Mouse (Mus musculus) CH12.LX (cell line): ENCODE results near the gene Fitm2. TPM values are rescaled to one million over a fixed set of nuclear protein-coding genes. Genes with fewer than 3 reads are reported as not detected.

Experiments used
- DNase-seq: peaks from one replicate; pipeline ENCODE4 v3.0.0-alpha.2; 2013; ENCODE audit errors: extremely low read depth
- H3K27ac ChIP-seq: 2 replicates; pipeline ENCODE4 v1.5.1; 2012; ENCODE audit warnings: low read depth, mild to moderate bottlenecking, control low read depth, moderate library complexity; ENCODE audit not compliant: insufficient read depth
- H3K27me3 ChIP-seq: replicated peaks from 2 replicates; pipeline ENCODE3; 2012; ENCODE audit warnings: inconsistent platforms
- H3K36me3 ChIP-seq, 2 experiments: replicated peaks in 1 of 2; 2 replicates each; pipeline versions ENCODE3 to v1.6.1; 2012; ENCODE audit warnings: inconsistent platforms in 1 of 2, low read length in 1 of 2, mild to moderate bottlenecking in 1 of 2, mixed read lengths in 1 of 2, moderate library complexity in 1 of 2; ENCODE audit not compliant: control insufficient read depth in 1 of 2, insufficient read depth in 1 of 2
- H3K4me1 ChIP-seq, 2 experiments: 2 replicates each; pipeline ENCODE4 v1.6.1; 2012; ENCODE audit warnings: inconsistent platforms in 1 of 2, moderate library complexity in 1 of 2; ENCODE audit not compliant: insufficient read depth in 2 of 2, control insufficient read depth in 1 of 2
- H3K4me2 ChIP-seq: 2 replicates; pipeline ENCODE4 v1.6.1; 2012; ENCODE audit warnings: low read depth, mild to moderate bottlenecking, control low read depth; ENCODE audit not compliant: poor library complexity, insufficient read depth, severe bottlenecking
- H3K4me3 ChIP-seq, 3 experiments: fragments of 150-350 bp in 1 of 3; sonication (generic) in 1 of 3; replicated peaks in 1 of 3; 2 replicates each; pipeline versions ENCODE3 to v1.5.1; 2011 to 2012; ENCODE audit warnings: low read depth in 2 of 3, low read length in 2 of 3, mild to moderate bottlenecking in 2 of 3, moderate library complexity in 2 of 3, control low read depth in 1 of 3, improper control_type of control experiment in 1 of 3, inconsistent platforms in 1 of 3, mixed read lengths in 1 of 3; ENCODE audit not compliant: poor library complexity in 1 of 3
- H3K79me2 ChIP-seq: replicated peaks from 2 replicates; pipeline ENCODE4 v1.6.1; 2012; ENCODE audit warnings: mild to moderate bottlenecking, moderate library complexity; ENCODE audit not compliant: control insufficient read depth, poor library complexity, insufficient read depth, severe bottlenecking; ENCODE audit errors: extremely low read depth
- H3K9ac ChIP-seq: 2 replicates; pipeline ENCODE4 v1.6.1; 2012; ENCODE audit warnings: low read depth, mild to moderate bottlenecking, control low read depth, moderate library complexity; ENCODE audit not compliant: insufficient read depth
- H3K9me3 ChIP-seq: replicated peaks from 2 replicates; pipeline ENCODE3; 2012; ENCODE audit warnings: low read length, inconsistent platforms, mixed read lengths
- BHLHE40 ChIP-seq: IDR thresholded peaks from 2 replicates; pipeline ENCODE4 v1.6.1; 2011; ENCODE audit warnings: mild to moderate bottlenecking, low read depth, low read length, improper control_type of control experiment
- CHD1 ChIP-seq: IDR thresholded peaks from 2 replicates; pipeline ENCODE4 v1.6.1; 2012; ENCODE audit warnings: low read depth, low read length, improper control_type of control experiment, inconsistent platforms
- CHD2 ChIP-seq: IDR thresholded peaks from 2 replicates; pipeline ENCODE4 v1.6.1; 2011; ENCODE audit warnings: low read length, improper control_type of control experiment
- E2F4 ChIP-seq: IDR thresholded peaks from 2 replicates; pipeline ENCODE4 v1.6.1; 2011; ENCODE audit warnings: low read depth, low read length, improper control_type of control experiment; ENCODE audit not compliant: insufficient replicate concordance
- ELF1 ChIP-seq: IDR thresholded peaks from 2 replicates; pipeline ENCODE4 v1.6.1; 2014; ENCODE audit warnings: low read depth, mild to moderate bottlenecking, inconsistent platforms, low read length, improper control_type of control experiment
- ETS1 ChIP-seq: conservative IDR thresholded peaks from 2 replicates; pipeline ENCODE4 v1.6.1; 2012; ENCODE audit warnings: low read depth, mild to moderate bottlenecking, inconsistent platforms, low read length, improper control_type of control experiment, moderate library complexity
- GABPA ChIP-seq: IDR thresholded peaks from 2 replicates; pipeline ENCODE4 v1.6.1; 2012; ENCODE audit warnings: low read depth, low read length, improper control_type of control experiment, inconsistent platforms; ENCODE audit not compliant: insufficient replicate concordance
- IRF4 ChIP-seq: IDR thresholded peaks from 2 replicates; pipeline ENCODE4 v1.6.1; 2014; ENCODE audit warnings: low read depth, mild to moderate bottlenecking, inconsistent platforms, low read length, improper control_type of control experiment
- JUN ChIP-seq: IDR thresholded peaks from 2 replicates; pipeline ENCODE4 v1.6.1; 2011; ENCODE audit warnings: low read depth, mild to moderate bottlenecking, low read length, improper control_type of control experiment, moderate library complexity; ENCODE audit not compliant: insufficient read depth
- JUND ChIP-seq: conservative IDR thresholded peaks from 2 replicates; pipeline ENCODE4 v1.6.1; 2011; ENCODE audit warnings: low read depth, low read length, improper control_type of control experiment
- MEF2A ChIP-seq: IDR thresholded peaks from 2 replicates; pipeline ENCODE4 v1.6.1; 2014; ENCODE audit warnings: low read depth, mild to moderate bottlenecking, inconsistent platforms, low read length, improper control_type of control experiment, borderline replicate concordance
- MYC ChIP-seq: IDR thresholded peaks from 2 replicates; pipeline ENCODE4 v1.6.1; 2011; ENCODE audit warnings: low read depth, mild to moderate bottlenecking, improper control_type of control experiment, low read length
- NELFE ChIP-seq: IDR thresholded peaks from 2 replicates; pipeline ENCODE4 v1.6.1; 2011; ENCODE audit warnings: low read depth, low read length, improper control_type of control experiment
- POLR2A ChIP-seq: IDR thresholded peaks from 2 replicates; pipeline ENCODE4 v1.6.1; 2011; ENCODE audit warnings: low read depth, mild to moderate bottlenecking, improper control_type of control experiment, low read length
- RAD21 ChIP-seq: IDR thresholded peaks from 2 replicates; pipeline ENCODE4 v1.6.1; 2011; ENCODE audit warnings: low read depth, mild to moderate bottlenecking, low read length, improper control_type of control experiment, moderate library complexity
- TCF12 ChIP-seq: IDR thresholded peaks from 2 replicates; pipeline ENCODE4 v1.6.1; 2014; ENCODE audit warnings: low read depth, mild to moderate bottlenecking, inconsistent platforms, low read length, improper control_type of control experiment
- UBTF ChIP-seq: IDR thresholded peaks from 2 replicates; pipeline ENCODE4 v1.6.1; 2012; ENCODE audit warnings: low read depth, mild to moderate bottlenecking, inconsistent platforms, low read length, improper control_type of control experiment, moderate library complexity
- USF2 ChIP-seq: conservative IDR thresholded peaks from 2 replicates; pipeline ENCODE4 v1.6.1; 2011; ENCODE audit warnings: low read depth, low read length, improper control_type of control experiment
- ZMIZ1 ChIP-seq: IDR thresholded peaks from 2 replicates; pipeline ENCODE4 v1.6.1; 2012; ENCODE audit warnings: low read depth, mild to moderate bottlenecking, inconsistent platforms, low read length, improper control_type of control experiment
- ZNF384 ChIP-seq: IDR thresholded peaks from 2 replicates; pipeline ENCODE4 v1.6.1; 2012; ENCODE audit warnings: low read depth, low read length, improper control_type of control experiment, inconsistent platforms
- dilution Hi-C: fragments of 300-500 bp; cut with MboI; formaldehyde crosslinking; loops from 2 replicates; pipeline ENCODE4 v1.14.3; 2020; ENCODE audit warnings: low sequenced_read_pairs; ENCODE audit not compliant: extremely low pct_unique_long_range_greater_than_20kb, extremely low pct_ligation_motif_present
- in situ Hi-C: fragments of 300-500 bp; cut with MboI; formaldehyde crosslinking; loops from 3 replicates; pipeline ENCODE4 v1.14.3; 2019; ENCODE audit warnings: low sequenced_read_pairs, low pct_ligation_motif_present, low pct_unique_long_range_greater_than_20kb, mixed read lengths
- polyA plus RNA-seq: library from polyadenylated mRNA; unstranded; fragments of >175 nt; gene quantifications from 2 replicates; pipeline ENCODE4 v1.2.1, GENCODE M21; 2012; ENCODE audit warnings: low read depth; ENCODE audit not compliant: insufficient read length
- total RNA-seq, 2 experiments: library from RNA; depleted of rRNA; stranded (reverse); fragments of 300-350 nt in 1 of 2; fragments of >200 nt in 1 of 2; gene quantifications; 2 replicates each; pipeline ENCODE4 v1.2.3; 2012 to 2014

Fitm2 gene
- total and polyA plus RNA-seq, 3 experiments = 3.9 to 5.5 (median 5.0) TPM

- no peak for DNase-seq
- H3K9ac ChIP-seq = no peak overlapping the region
- H3K4me3 ChIP-seq = no peak overlapping the region
- no peak overlapping the region for H3K4me2 ChIP-seq
- dilution Hi-C loops = no loop called here
- no peaks in the 10 kb centered on the region for H3K79me2 ChIP-seq
- H3K9me3 ChIP-seq = no peaks in the 10 kb centered on the region
- in situ Hi-C loops = no loop called here
- H3K27me3 ChIP-seq = peaks cover 94% of the 10 kb centered on the region
- no peaks in the 10 kb centered on the region for H3K36me3 ChIP-seq
- TF ChIP-seq IRF4 (no peak), UBTF (no peak), JUN (no peak), MEF2A (no peak), ZNF384 (no peak), GABPA (no peak), ELF1 (no peak), RAD21 (no peak), TCF12 (no peak), CHD1 (no peak), CHD2 (no peak), NELFE (no peak), ETS1 (no peak), USF2 (no peak), BHLHE40 (no peak), POLR2A (no peak), ZMIZ1 (no peak), E2F4 (no peak), MYC (no peak)
- no peak overlapping the region for H3K27ac ChIP-seq
- H3K4me1 ChIP-seq = no peaks in the 10 kb centered on the region
Measured at GRCm38 (mm10) chr2:163444017-163444416, 28.4 kb downstream of the Fitm2 start.

- no peak overlapping the region for H3K27ac ChIP-seq
- in situ Hi-C loops = no loop called here
- dilution Hi-C loops = no loop called here
- H3K79me2 ChIP-seq = no peaks in the 10 kb centered on the region
- H3K27me3 ChIP-seq = peaks cover 94% of the 10 kb centered on the region
- no peak overlapping the region for H3K9ac ChIP-seq
- no peaks in the 10 kb centered on the region for H3K36me3 ChIP-seq
- no peak overlapping the region for H3K4me2 ChIP-seq
- no peaks in the 10 kb centered on the region for H3K4me1 ChIP-seq
- H3K9me3 ChIP-seq = no peaks in the 10 kb centered on the region
- no peak for TF ChIP-seq ETS1
- no peak for TF ChIP-seq JUND
- no peak for TF ChIP-seq UBTF
- TF ChIP-seq IRF4 = no peak
- TF ChIP-seq, all 38 proteins: peak for 0
- no peak for DNase-seq
- H3K4me3 ChIP-seq = no peak overlapping the region
Measured at GRCm38 (mm10) chr2:163443543-163443942, 28.9 kb downstream of the Fitm2 start.
